Mouse (Mus musculus) liver, embryonic 14.5 days (tissue): ENCODE results near the gene Syne1.

Source experiments
- CTCF ChIP-seq: IDR thresholded peaks from 2 replicates; pipeline ENCODE4 v1.5.1; 2016; ENCODE audit warnings: antibody characterized with exemption, low read depth, control low read depth
- EP300 ChIP-seq: IDR thresholded peaks from 2 replicates; pipeline ENCODE4 v1.6.1; 2016; ENCODE audit warnings: antibody characterized with exemption, low read depth

- TF ChIP-seq CTCF (no peak), EP300 (no peak)
These were observed 2.6 kb downstream of the Syne1 start for GRCm38 (mm10) chr10:5548651-5549050.
